Mouse (Mus musculus): ENCODE data around the gene Atp7b. TPM values are rescaled to one million over a fixed set of nuclear protein-coding genes. Genes with fewer than 3 reads are reported as not detected.

Atp7b gene
- total RNA-seq, 2 experiments from 2014 or later: 2.5 to 2.9 TPM

DNA sequence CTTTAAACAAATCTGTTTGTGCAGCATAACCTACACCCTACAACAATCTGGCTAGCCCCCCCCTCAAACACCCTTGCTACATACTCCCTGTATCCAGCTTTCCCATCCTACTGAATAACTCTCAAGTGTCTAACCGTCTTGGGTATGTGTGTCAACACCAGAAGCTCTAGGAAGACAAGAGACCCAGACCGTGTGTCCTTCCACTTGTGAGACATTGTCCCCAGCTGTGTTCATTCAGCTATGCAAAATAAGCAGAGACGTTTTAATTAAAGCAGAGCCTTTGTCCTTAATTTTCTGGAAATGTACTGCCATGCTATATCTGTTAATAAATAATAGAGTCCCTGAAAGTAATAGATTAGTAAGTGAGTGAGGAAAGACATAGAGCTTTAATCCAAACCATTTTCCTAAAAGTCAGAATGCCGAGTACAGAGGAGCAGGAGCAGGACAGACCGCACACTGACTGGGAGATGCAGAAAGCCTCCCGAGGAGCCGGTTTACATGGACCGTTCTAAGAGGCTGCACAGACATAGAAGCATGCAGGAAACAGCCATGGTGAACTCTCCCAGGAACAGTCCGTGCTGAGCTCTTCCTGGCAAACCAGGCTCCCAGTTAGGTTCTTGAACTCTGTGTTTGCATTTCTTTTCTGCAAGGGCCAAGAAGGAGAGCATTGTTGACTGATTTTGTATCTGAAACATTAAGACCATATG is 112.6 kb downstream of the Atp7b start:
- no peak for DNase-seq (ENCODE audit: low spot score in 2 of 2)
- intact Hi-C loops (cut with DNase I): no loop called here

DNA sequence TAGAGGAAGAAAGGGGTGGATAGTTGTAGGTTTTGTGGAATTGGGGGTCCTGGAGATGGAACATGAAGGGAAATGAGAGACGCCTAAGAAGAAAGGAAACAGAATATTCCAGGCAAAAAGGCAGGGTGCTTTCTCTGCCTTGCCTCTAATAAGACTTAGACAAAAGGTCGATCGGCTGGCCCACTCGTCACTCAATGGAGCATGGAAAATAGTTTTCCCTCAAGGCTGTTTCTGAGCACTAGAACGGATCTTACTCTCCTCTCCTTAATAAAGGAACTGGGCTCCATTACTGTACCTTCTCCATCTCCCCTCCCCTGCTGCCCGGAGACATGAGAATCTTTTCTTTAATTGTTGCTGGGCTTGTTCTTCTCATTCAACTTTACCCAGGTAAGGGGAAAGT is 113.6 kb downstream of the Atp7b start, which contains the start of gene Defb13:
Gene Defb13, plus strand, starts transcription at position 301 of the 400 bp plus-strand sequence.
- DNase-seq (ENCODE audit: low spot score in 2 of 2): no peak

More for the DNA sequence above, 113.6 kb downstream of the Atp7b start, which contains the start of gene Defb13:
- intact Hi-C loops (cut with DNase I): no loop called here

Other genes starting within 250 kb of the Atp7b start
- gene Defb50, start 236.8 kb downstream of the Atp7b start, total RNA-seq (2021): not detected
- not detected for gene Defb2, start 220.4 kb downstream of the Atp7b start, total RNA-seq (2021)
- not detected for gene Defb10, start 201.4 kb downstream of the Atp7b start, total RNA-seq (2021)
- gene Defb9, start 174.9 kb downstream of the Atp7b start, total RNA-seq (2021): not detected
- 1 to 10 TPM in 1 of 2 experiments, not detected in 1; 1.5 TPM for gene Defb11, start 153.9 kb downstream of the Atp7b start, total RNA-seq (2021)
- not detected for gene Defb15, start 127.6 kb downstream of the Atp7b start, total RNA-seq (2021)
- gene Defb35, start 122.0 kb downstream of the Atp7b start, total RNA-seq (2021): not detected
- gene Defb13, start 113.5 kb downstream of the Atp7b start, total RNA-seq (2021): not detected
- gene Fam90a1a, start 101.6 kb downstream of the Atp7b start, total RNA-seq (2021): not detected
- not detected for gene Ccdc70, start 90.5 kb downstream of the Atp7b start, total RNA-seq (2021)
- gene Alg11, start 416 bp upstream of the Atp7b start, total RNA-seq (2021): 10 to 100 TPM; 28.1 to 32.6 TPM
- under 1 TPM in 1 of 2 experiments, not detected in 1; 0.48 TPM for gene Nek5, start 64.7 kb upstream of the Atp7b start, total RNA-seq (2021)
- gene Nek3, start 106.1 kb upstream of the Atp7b start, total RNA-seq (2021): 1 to 10 TPM; 1.6 to 2.0 TPM
- 1 to 10 TPM; 1.3 to 2.2 TPM for gene Ckap2, start 125.5 kb upstream of the Atp7b start, total RNA-seq (2021)
- 10 to 100 TPM; 34.2 to 35.6 TPM for gene Vps36, start 132.5 kb upstream of the Atp7b start, total RNA-seq (2021)
- 1 to 10 TPM; 5.7 to 5.9 TPM for gene Thsd1, start 167.0 kb upstream of the Atp7b start, total RNA-seq (2021)
- gene Tpte, start 223.1 kb upstream of the Atp7b start, total RNA-seq (2021): not detected